Mouse (Mus musculus) cerebellum, adult 2 months (tissue): Measurements from ENCODE around the gene 4930572O03Rik.
"Not testable (repeated sequence)": the region's sequence is repeated elsewhere in the genome, so short reads cannot be mapped to it uniquely, and the experiment has no call there.

ENCODE experiments used
- CTCF ChIP-seq: fragments of 200-500 bp; IDR thresholded peaks from 2 replicates; pipeline ENCODE4 v1.5.1; 2011; ENCODE audit warnings: low read depth, mild to moderate bottlenecking, control low read depth, low read length, moderate library complexity, borderline replicate concordance; ENCODE audit not compliant: insufficient read depth
- POLR2A ChIP-seq: fragments of 200-500 bp; IDR thresholded peaks from 2 replicates; pipeline ENCODE4 v1.6.1; 2011; ENCODE audit warnings: low read length, control low read depth, borderline replicate concordance; ENCODE audit not compliant: insufficient read depth

- not testable (repeated sequence) for TF ChIP-seq CTCF, POLR2A
These were observed 11.2 kb downstream of the 4930572O03Rik start for GRCm38 (mm10) chr5:15645707-15646106.
